Mouse (Mus musculus) midbrain, embryonic 11.5 days (tissue): ENCODE data around the gene Gper1. TPM values are rescaled to one million over a fixed set of nuclear protein-coding genes. Genes with fewer than 3 reads are reported as not detected.

Experiments
- ATAC-seq: fragments of 200-750 bp; cut with Nextera tagmentation; 2 replicates; pipeline ENCODE4 v1.8.0; 2017; ENCODE audit warnings: moderate TSS enrichment, moderate library complexity; ENCODE audit not compliant: low FRiP score
- DNase-seq: peaks from one replicate; pipeline ENCODE4 v3.0.0; 2015; ENCODE audit warnings: low spot score; ENCODE audit errors: missing footprints
- H3K27ac ChIP-seq: fragments of 300-500 bp; sonication (generic); 2 replicates; pipeline ENCODE4 v1.5.1; 2014; ENCODE audit warnings: low read depth, low read length
- H3K27me3 ChIP-seq: fragments of 300-500 bp; sonication (generic); 2 replicates; pipeline ENCODE4 v1.6.1; 2014; ENCODE audit warnings: mild to moderate bottlenecking, low read length, moderate library complexity, mixed read lengths; ENCODE audit not compliant: control insufficient read depth, insufficient read depth
- H3K36me3 ChIP-seq: fragments of 300-500 bp; sonication (generic); 2 replicates; pipeline ENCODE4 v1.6.1; 2014; ENCODE audit warnings: mild to moderate bottlenecking, low read length, moderate library complexity, mixed read lengths; ENCODE audit not compliant: control insufficient read depth, insufficient read depth
- H3K4me1 ChIP-seq: fragments of 300-500 bp; sonication (generic); 2 replicates; pipeline ENCODE4 v1.6.1; 2014; ENCODE audit warnings: low read length; ENCODE audit not compliant: control insufficient read depth, insufficient read depth
- H3K4me2 ChIP-seq: fragments of 300-500 bp; sonication (generic); 2 replicates; pipeline ENCODE4 v1.6.1; 2014; ENCODE audit warnings: mild to moderate bottlenecking, moderate library complexity
- H3K4me3 ChIP-seq: fragments of 300-500 bp; sonication (generic); 2 replicates; pipeline ENCODE4 v1.5.1; 2014; ENCODE audit warnings: low read depth, low read length
- H3K9ac ChIP-seq: fragments of 300-500 bp; sonication (generic); 2 replicates; pipeline ENCODE4 v1.6.1; 2014; ENCODE audit warnings: low read length
- H3K9me3 ChIP-seq: fragments of 300-500 bp; sonication (generic); 2 replicates; pipeline ENCODE4 v1.6.1; 2016; ENCODE audit warnings: low read length; ENCODE audit not compliant: control insufficient read depth
- WGBS: fragments of 180-500 bp; shearing (Covaris S2); extraction: QIAGEN DNeasy Blood & Tissue Kit; methylation state at CpG from one replicate; pipeline ENCODE4 v1.1.7; 2014; 5-methylcytosine and 5-hydroxymethylcytosine counted together
- polyA plus RNA-seq: library from polyadenylated mRNA; unstranded; fragments of >200 nt; fragmentation: Nextera tagmentation; extraction: Ambion mirVana; gene quantifications from 2 replicates; pipeline ENCODE4 v1.2.1, GENCODE M21; 2014

The Gper1 gene
- polyA plus RNA-seq, 1 experiment from 2014 or later, result 1.9 TPM

DNA sequence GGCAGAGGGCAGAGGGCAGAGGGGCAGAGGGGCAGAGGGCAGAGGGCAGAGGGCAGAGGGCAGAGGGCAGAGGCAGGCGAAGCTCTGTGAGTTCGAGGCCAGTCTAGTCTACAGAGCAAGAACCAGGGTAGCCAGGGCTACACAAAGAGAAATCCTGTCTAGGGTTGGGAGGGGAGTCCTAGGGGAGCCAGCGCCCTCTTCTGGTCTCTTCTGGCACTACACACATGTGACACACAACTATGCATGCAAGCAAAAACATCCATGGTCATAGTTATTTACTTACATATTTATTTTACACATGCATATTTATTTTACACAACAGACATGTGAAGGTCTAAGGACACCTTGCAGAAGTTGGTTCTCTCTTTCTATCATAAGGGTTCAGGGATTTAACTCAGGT lies 5.5 kb upstream of the Gper1 start:
- H3K4me2 ChIP-seq, result no peak overlapping the region
- H3K36me3 ChIP-seq, result no peaks in the 10 kb centered on the region
- no peaks in the 10 kb centered on the region for H3K9me3 ChIP-seq
- H3K27ac ChIP-seq, result no peak overlapping the region
- H3K4me3 ChIP-seq, result no peak overlapping the region
- 86% methylated on average over 3 of the region's 3 CpGs for WGBS
- H3K27me3 ChIP-seq, result no peaks in the 10 kb centered on the region
- peaks cover 9% of the 10 kb centered on the region; the same call in 1 of the 2 replicates for H3K4me1 ChIP-seq
- H3K9ac ChIP-seq, result no peak overlapping the region
- ATAC-seq, result no peak
- no peak for DNase-seq

DNA sequence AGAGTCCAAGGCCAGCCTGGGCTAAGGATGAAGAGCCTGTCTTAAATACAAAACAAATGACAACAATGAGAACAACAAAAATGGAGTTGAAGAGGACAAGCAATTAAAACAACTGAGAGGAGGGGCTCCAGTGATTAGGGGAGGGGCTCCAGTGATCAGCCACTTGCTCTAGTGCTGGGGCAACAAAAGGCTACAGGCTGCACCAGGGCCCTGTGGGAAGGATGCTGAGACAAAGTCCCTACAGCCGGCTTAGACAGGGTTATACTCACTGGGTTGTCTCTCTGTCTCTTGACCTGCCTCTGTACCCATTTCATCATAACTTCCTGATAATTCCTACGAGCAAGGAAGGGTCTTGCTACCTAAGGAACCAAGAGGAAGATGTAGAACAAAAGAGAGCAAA lies 4.8 kb upstream of the Gper1 start:
- 62% methylated on average over 2 of the region's 2 CpGs for WGBS
- Histone ChIP-seq H3K4me1 (peaks cover 12% of the 10 kb centered on the region), H3K4me3 (no peak overlapping the region), H3K27ac (peak overlapping the region; percentile 37; the same call in 1 of the 2 replicates), H3K4me2 (no peak overlapping the region), H3K9me3 (no peaks in the 10 kb centered on the region), H3K36me3 (no peaks in the 10 kb centered on the region), H3K9ac (no peak overlapping the region), H3K27me3 (no peaks in the 10 kb centered on the region)
- no peak for DNase-seq
- no peak for ATAC-seq

DNA sequence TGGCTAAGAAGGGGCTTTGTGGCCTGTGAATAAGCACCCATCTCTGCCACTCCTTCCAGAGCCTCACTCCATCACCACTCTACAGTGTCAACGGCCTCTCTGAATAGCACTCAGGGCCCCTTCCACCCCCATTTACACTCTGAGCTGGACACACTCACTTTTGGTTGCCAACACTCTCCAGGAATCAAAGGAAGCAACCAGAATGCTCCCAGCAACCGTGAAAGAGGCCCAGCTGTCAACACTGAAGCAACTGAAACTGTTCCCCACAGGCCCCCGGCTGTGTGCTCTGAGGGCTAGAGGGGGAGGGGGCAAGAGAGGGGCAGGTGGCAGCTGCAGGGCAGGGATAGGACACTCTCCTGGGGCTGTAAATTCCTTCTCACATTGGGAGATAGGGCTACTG lies 4.3 kb upstream of the Gper1 start:
- H3K4me3 ChIP-seq, result no peak overlapping the region
- H3K9me3 ChIP-seq, result no peaks in the 10 kb centered on the region
- no peaks in the 10 kb centered on the region for H3K27me3 ChIP-seq
- WGBS, result 29% methylated on average over 3 of the region's 3 CpGs
- peaks cover 13% of the 10 kb centered on the region for H3K4me1 ChIP-seq
- peak overlapping the region; percentile 37; the same call in 1 of the 2 replicates for H3K27ac ChIP-seq
- no peaks in the 10 kb centered on the region for H3K36me3 ChIP-seq
- H3K4me2 ChIP-seq, result no peak overlapping the region
- ATAC-seq (peak; percentile 68), DNase-seq (no peak)
- H3K9ac ChIP-seq, result peak overlapping the region; percentile 34; the same call in 1 of the 2 replicates

DNA sequence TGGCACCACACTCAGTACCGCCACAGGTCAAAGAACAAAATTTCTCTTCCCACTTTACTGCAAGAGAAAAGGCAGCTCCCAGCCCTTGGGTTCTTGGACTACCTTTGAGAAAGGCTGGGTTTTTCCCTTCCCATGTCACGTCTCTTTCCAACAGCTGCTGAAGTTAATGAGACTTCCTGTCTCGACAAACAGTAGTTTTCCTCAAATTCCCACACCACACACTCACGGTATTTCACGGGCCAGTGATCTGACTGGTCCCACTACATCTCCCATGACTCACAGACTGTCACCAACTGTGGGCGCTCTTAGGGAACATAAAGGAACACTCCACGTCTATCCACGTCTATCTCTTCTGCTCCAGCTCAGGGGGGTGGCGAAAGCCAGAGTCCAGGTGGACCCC lies 2.2 kb downstream of the Gper1 start:
- Histone ChIP-seq H3K9ac (no peak overlapping the region), H3K4me2 (no peak overlapping the region), H3K27me3 (no peaks in the 10 kb centered on the region), H3K36me3 (no peaks in the 10 kb centered on the region), H3K9me3 (no peaks in the 10 kb centered on the region), H3K4me3 (no peak overlapping the region), H3K27ac (no peak overlapping the region), H3K4me1 (peaks cover 4% of the 10 kb centered on the region)
- DNase-seq (no peak), ATAC-seq (no peak)
- 91% methylated on average over 9 of the region's 9 CpGs for whole genome bisulfite sequencing

DNA sequence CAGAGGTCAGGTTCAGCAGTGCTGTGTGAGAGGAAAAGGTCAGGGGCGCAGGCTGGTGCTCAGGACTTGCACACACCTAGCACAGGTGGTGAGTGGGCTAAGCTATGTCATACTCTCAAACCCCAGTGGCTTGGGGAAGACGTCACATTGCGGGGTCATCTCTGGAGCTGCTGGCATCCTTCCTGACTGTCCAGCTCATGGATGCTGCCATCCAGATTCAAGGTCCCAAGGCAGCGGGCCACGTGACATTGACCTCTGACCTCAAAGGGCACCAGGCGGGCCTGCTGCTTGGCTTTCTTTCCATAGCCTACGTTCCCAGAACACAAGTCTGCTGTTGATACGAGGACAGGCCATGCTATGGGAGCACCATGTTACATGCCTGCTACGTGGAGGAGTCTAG lies 4.0 kb downstream of the Gper1 start:
- no peak overlapping the region for H3K4me2 ChIP-seq
- 87% methylated on average over 9 of the region's 9 CpGs for WGBS
- H3K4me1 ChIP-seq, result peaks cover 4% of the 10 kb centered on the region
- H3K27ac ChIP-seq, result no peak overlapping the region
- H3K27me3 ChIP-seq, result no peaks in the 10 kb centered on the region
- H3K9me3 ChIP-seq, result no peaks in the 10 kb centered on the region
- ATAC-seq, result no peak
- no peak overlapping the region for H3K9ac ChIP-seq
- H3K36me3 ChIP-seq, result no peaks in the 10 kb centered on the region
- no peak overlapping the region for H3K4me3 ChIP-seq
- no peak for DNase-seq

DNA sequence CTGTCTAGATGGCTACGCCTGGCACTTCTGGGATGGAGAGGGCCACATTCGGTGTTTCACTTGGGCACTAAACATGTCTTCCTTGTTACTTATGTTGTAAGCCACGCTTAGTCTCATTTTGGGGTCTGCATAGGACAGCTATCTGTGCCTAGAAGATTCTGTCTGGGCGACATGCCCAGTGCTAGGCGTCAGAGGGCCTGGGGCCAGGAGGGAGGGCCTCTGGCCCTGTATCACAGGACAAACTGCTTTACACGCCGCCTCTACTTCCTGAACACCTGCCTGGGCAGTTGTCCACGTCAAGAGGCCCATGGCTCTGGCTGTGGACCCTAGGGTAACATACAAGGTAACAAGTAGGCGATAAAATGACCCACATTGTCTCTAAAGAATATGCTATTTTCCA lies 5.0 kb downstream of the Gper1 start:
- WGBS, result 90% methylated on average over 9 of the region's 9 CpGs
- DNase-seq, result no peak
- Histone ChIP-seq H3K27ac (no peak overlapping the region), H3K9me3 (no peaks in the 10 kb centered on the region), H3K27me3 (no peaks in the 10 kb centered on the region), H3K36me3 (no peaks in the 10 kb centered on the region), H3K4me2 (no peak overlapping the region), H3K4me3 (no peak overlapping the region), H3K4me1 (peaks cover 2% of the 10 kb centered on the region), H3K9ac (no peak overlapping the region)
- no peak for ATAC-seq

DNA sequence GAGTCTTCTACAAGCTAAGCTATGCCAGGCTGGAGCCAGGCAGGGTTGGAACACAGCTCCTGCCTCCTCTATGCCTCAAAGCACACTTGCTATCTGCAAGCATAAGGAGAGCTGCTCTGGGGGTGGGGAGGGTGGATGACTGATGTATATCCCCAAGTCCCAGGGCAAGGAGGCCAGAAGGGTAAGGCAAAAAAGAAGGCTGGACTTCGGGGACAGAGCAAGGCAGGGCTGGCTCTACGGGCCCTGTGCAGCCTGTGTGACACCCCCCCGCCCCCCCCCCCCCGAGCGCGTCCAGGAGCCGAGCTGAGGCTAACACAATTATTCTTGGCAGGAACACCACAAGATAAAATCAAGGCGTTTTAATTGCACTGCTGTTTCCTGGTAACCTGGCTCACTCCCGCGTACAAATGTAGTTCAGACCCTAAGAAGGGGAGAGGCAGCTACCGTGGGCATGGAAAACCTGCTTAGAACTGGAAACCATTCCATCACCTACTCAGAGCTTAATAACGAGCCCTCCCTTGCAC lies 6.9 kb downstream of the Gper1 start:
- DNase-seq, result no peak
- H3K27me3 ChIP-seq, result no peaks in the 10 kb centered on the region
- H3K4me2 ChIP-seq, result no peak overlapping the region
- H3K4me1 ChIP-seq, result peaks cover 9% of the 10 kb centered on the region
- no peak overlapping the region for H3K27ac ChIP-seq
- 72% methylated on average over 12 of the region's 12 CpGs for WGBS
- no peak for ATAC-seq
- no peak overlapping the region for H3K9ac ChIP-seq
- no peaks in the 10 kb centered on the region for H3K9me3 ChIP-seq
- no peak overlapping the region for H3K4me3 ChIP-seq
- H3K36me3 ChIP-seq, result no peaks in the 10 kb centered on the region

DNA sequence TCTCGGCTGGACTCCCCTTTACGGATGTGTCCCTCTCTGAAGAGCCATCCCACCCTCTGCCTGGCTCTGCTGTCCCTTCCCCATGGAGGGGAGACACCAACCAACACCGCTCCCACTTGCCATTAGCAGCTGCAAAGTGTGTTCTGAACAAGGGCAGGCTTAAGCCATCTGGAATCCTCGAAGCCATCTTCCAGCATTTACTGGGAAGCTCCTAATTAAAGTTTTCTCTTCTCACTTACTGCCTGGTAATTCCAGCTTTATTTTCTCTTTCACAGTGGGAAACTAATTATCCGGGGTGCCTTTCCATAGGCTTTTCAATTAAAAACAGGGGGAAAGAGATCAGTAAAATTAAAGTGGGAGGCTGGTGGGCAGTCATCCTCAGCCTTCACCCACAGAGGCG lies 9.4 kb downstream of the Gper1 start:
- no peak overlapping the region for H3K4me2 ChIP-seq
- H3K4me1 ChIP-seq, result peaks cover 18% of the 10 kb centered on the region
- 41% methylated on average over 6 of the region's 6 CpGs for WGBS
- no peaks in the 10 kb centered on the region for H3K27me3 ChIP-seq
- no peak overlapping the region for H3K27ac ChIP-seq
- no peak overlapping the region for H3K9ac ChIP-seq
- H3K9me3 ChIP-seq, result no peaks in the 10 kb centered on the region
- DNase-seq (no peak), ATAC-seq (no peak)
- H3K36me3 ChIP-seq, result no peaks in the 10 kb centered on the region
- H3K4me3 ChIP-seq, result no peak overlapping the region

DNA sequence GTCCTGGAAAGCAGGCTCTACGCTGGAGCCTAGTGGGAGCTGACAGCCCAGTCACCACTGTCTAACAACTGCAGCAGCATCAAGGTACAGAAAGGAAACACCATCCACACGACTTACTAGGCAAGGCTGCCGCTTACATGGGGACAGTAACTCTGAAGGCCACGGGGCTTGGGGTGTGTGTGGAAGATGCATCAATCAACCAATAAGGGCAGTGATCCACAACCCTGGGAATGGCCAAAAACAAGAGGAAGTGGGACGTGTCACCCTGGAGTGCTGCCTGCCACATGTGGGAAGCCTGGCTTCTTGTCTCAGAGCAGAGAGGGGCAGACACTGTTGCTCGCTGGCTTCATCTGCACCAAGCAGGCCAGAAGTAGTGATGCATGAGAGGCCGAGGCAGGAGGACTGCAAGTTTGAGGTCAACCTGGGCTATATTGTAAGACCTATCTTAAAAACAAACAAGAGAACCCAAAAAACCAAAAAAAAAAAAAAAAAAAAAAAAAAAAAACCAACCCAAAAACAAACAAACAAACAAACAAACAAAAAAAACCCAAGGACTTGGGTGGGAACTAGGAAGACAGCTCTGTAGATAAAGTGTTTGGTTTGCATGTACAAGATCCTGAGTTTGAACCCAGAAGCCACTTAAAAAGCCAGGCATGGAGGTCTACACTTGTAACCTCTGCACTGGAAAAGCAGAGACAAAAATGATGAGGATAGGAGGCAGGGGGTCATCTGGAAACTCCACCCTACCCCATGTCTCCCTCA lies 10.0 kb downstream of the Gper1 start:
- Histone ChIP-seq H3K27ac (no peak overlapping the region), H3K9ac (no peak overlapping the region), H3K36me3 (no peaks in the 10 kb centered on the region), H3K9me3 (no peaks in the 10 kb centered on the region), H3K4me2 (no peak overlapping the region), H3K27me3 (no peaks in the 10 kb centered on the region), H3K4me1 (peaks cover 18% of the 10 kb centered on the region), H3K4me3 (no peak overlapping the region)
- DNase-seq, result no peak
- 47% methylated on average over 7 of the region's 7 CpGs for WGBS
- ATAC-seq, result no peak
